Mouse (Mus musculus) C2C12 (cell line): ENCODE results near the gene Gls. TPM values are rescaled to one million over a fixed set of nuclear protein-coding genes. Genes with fewer than 3 reads are reported as not detected.

Experiments
- H3K27me3 ChIP-seq: one replicate; pipeline ENCODE4 v1.6.1; 2011; ENCODE audit not compliant: control insufficient read depth, insufficient read depth, insufficient read length
- H3K36me3 ChIP-seq: one replicate; pipeline ENCODE4 v1.6.1; 2011; ENCODE audit not compliant: control insufficient read depth, insufficient read depth
- H3K4me3 ChIP-seq: one replicate; pipeline ENCODE4 v1.5.1; 2011; ENCODE audit warnings: mild to moderate bottlenecking, control low read depth; ENCODE audit not compliant: poor library complexity, insufficient read depth, severe bottlenecking
- H3K79me2 ChIP-seq: one replicate; pipeline ENCODE4 v1.6.1; 2011; ENCODE audit not compliant: control insufficient read depth, insufficient read depth
- H3K79me3 ChIP-seq: one replicate; pipeline ENCODE4 v1.6.1; 2011; ENCODE audit warnings: low read depth, control low read depth
- H3ac ChIP-seq: one replicate; pipeline ENCODE3; 2011; ENCODE audit warnings: low read depth; ENCODE audit not compliant: control insufficient read depth, insufficient read length
- CEBPB ChIP-seq: IDR thresholded peaks from one replicate; pipeline ENCODE4 v1.6.1; 2011; ENCODE audit warnings: low read depth, mild to moderate bottlenecking, control low read depth, moderate library complexity
- CTCF ChIP-seq: IDR thresholded peaks from one replicate; pipeline ENCODE4 v1.5.1; 2011; ENCODE audit not compliant: control insufficient read depth, insufficient read depth, insufficient read length
- FOSL1 ChIP-seq: IDR thresholded peaks from one replicate; pipeline ENCODE4 v1.8.0; 2011; ENCODE audit warnings: mild to moderate bottlenecking, low read length; ENCODE audit not compliant: poor library complexity, insufficient read depth, severe bottlenecking
- MAX ChIP-seq: IDR thresholded peaks from one replicate; pipeline ENCODE4 v1.6.1; 2011; ENCODE audit warnings: mild to moderate bottlenecking, control low read depth
- MYOD1 ChIP-seq: IDR thresholded peaks from one replicate; pipeline ENCODE4 v1.6.1; 2011; ENCODE audit warnings: low read depth; ENCODE audit not compliant: control insufficient read depth, insufficient read length
- MYOG ChIP-seq: IDR thresholded peaks from one replicate; pipeline ENCODE4 v1.6.1; 2011; ENCODE audit not compliant: control insufficient read depth, insufficient read length; ENCODE audit errors: extremely low read depth
- USF1 ChIP-seq: IDR thresholded peaks from one replicate; pipeline ENCODE4 v1.6.1; 2011; ENCODE audit warnings: low read depth, mild to moderate bottlenecking, control low read depth, moderate library complexity
- polyA plus RNA-seq: library from polyadenylated mRNA; unstranded; fragments of >200 nt; fragmentation: generic; extraction: Trizol; gene quantifications from one replicate; pipeline ENCODE4 v1.2.1, GENCODE M21; 2012; ENCODE audit warnings: missing spikeins

The Gls gene
- polyA plus RNA-seq, 1 experiment, result 22.0 TPM

DNA sequence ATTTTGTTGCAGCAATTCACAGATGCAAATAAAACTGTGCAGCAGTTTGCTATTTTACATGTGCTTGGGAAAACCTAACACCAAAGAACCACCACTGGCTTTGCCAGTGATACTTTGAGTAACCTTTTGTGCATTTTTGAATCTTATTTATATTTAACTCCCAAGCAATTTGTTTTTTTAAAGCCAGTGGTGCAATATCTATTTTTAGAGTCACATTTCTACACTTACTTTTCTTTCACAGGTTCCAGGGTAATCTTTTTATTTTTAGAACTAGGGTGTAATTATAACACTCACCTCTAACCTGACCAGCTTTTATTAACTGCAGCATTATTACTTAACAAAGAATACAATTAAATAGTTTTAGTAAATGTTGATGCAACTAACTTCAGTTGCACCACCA, 51.0 kb downstream of the Gls start:
- no peak overlapping the region for H3K4me3 ChIP-seq
- no peaks in the 10 kb centered on the region for H3K79me3 ChIP-seq
- no peaks in the 10 kb centered on the region for H3K27me3 ChIP-seq
- H3K79me2 ChIP-seq, result no peaks in the 10 kb centered on the region
- no peak for TF ChIP-seq FOSL1
- no peak for TF ChIP-seq MAX
- no peak for TF ChIP-seq MYOD1
- TF ChIP-seq MYOG, result no peak
- TF ChIP-seq CEBPB, result no peak
- no peak for TF ChIP-seq USF1
- TF ChIP-seq CTCF, result no peak
- peaks cover 37% of the 10 kb centered on the region for H3K36me3 ChIP-seq
- no peak overlapping the region for H3ac ChIP-seq

DNA sequence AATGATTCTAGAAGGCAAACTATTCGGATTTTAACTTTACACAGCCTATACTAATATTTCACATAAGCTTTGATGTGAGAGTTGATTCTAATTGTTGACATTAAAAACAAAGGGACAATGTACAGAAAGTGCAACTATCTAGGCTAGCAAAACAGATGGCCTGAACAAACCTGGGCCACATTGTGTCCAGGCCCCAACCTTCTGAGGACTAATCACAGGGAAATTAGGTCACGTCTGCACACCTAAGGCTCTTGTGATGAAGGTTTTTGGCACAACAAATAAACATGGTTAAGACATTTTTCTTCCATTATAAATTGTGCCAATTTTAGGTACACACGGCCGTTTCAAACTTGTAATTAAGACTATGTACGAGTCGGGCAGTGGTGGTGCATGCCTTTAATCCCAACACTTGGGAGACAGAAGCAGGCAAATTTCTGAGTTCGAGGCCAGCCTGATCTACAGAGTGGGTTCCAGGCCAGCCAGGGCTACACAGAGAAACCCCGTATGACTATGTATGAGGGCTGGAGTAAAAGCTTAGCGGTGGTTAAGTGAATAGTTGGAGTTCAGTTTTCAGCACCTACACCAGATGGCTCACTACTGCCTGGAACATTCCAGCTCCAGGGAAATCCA, 53.0 kb downstream of the Gls start:
- Histone ChIP-seq H3ac (no peak overlapping the region), H3K79me3 (no peaks in the 10 kb centered on the region), H3K79me2 (no peaks in the 10 kb centered on the region), H3K4me3 (no peak overlapping the region), H3K27me3 (no peaks in the 10 kb centered on the region), H3K36me3 (peaks cover 20% of the 10 kb centered on the region)
- TF ChIP-seq CEBPB, result no peak
- TF ChIP-seq USF1, result no peak
- TF ChIP-seq MAX, result no peak
- no peak for TF ChIP-seq FOSL1
- no peak for TF ChIP-seq MYOG
- no peak for TF ChIP-seq MYOD1
- TF ChIP-seq CTCF, result no peak

DNA sequence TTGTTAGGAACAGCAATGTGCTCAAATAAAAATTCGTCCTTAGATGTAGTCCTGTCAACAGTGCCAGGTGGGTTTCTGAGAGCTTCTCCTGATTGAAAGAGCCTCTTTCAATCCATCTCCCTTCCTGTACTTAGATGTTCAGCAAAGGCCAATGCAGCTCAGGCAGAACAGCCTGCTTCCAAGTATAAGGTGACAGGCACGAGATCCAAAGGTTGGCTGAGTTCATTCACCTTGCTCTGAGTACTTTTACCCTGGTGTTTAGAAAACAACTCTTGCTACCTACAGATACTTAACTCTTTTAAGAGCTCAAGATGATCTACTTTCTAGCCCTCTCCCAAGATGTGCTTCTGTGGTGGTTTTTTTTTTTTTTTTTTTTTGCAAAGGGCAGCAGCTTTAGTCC, 56.0 kb downstream of the Gls start:
- H3K36me3 ChIP-seq, result no peaks in the 10 kb centered on the region
- no peak overlapping the region for H3ac ChIP-seq
- H3K4me3 ChIP-seq, result no peak overlapping the region
- H3K27me3 ChIP-seq, result no peaks in the 10 kb centered on the region
- no peaks in the 10 kb centered on the region for H3K79me2 ChIP-seq
- H3K79me3 ChIP-seq, result no peaks in the 10 kb centered on the region
- TF ChIP-seq CTCF (no peak), FOSL1 (no peak), MAX (no peak), CEBPB (no peak), MYOD1 (no peak), MYOG (no peak), USF1 (no peak)

DNA sequence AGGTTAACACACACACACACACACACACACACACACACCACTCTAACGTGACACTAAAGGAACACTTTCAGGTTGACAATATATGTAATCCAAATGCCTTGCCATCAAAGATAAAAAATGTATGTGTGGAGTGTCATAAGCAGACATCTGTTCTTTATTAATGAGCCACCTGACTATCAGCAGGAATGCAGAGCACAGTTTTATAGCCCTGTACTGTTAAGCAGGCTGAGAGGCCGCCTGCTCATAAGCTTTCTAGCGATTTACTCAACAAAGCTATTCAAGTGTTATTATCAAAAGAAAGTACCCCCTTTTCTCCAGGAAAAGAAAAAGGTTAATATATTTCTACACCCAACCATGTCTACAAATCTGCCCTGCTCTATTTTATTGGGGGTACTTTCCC, 57.0 kb downstream of the Gls start:
- Histone ChIP-seq H3K36me3 (no peaks in the 10 kb centered on the region), H3K27me3 (no peaks in the 10 kb centered on the region), H3K79me3 (no peaks in the 10 kb centered on the region), H3ac (no peak overlapping the region), H3K79me2 (no peaks in the 10 kb centered on the region), H3K4me3 (no peak overlapping the region)
- no peak for TF ChIP-seq MAX
- no peak for TF ChIP-seq USF1
- TF ChIP-seq CTCF, result no peak
- TF ChIP-seq CEBPB, result no peak
- TF ChIP-seq MYOD1, result no peak
- no peak for TF ChIP-seq FOSL1
- no peak for TF ChIP-seq MYOG

DNA sequence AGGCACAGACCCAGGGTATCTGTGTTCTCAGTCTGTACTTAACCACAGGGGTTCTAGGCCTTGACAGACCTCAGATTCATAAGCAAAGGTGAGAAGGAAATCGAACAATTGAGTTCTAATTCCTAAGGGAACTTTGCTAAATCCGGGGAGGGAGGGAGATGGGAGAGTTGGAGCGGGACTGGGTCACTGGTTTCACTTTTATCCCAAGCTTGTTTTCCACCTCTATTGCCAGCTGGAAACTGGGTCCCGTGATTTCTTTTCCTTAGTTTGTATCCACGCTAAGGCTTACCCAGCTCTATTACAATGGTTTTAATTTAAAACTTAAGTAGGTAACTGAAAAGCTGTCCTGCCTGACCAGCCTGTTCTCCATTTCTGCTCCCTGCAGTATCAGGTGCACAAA, 57.7 kb downstream of the Gls start:
- Histone ChIP-seq H3K27me3 (no peaks in the 10 kb centered on the region), H3K36me3 (no peaks in the 10 kb centered on the region), H3ac (no peak overlapping the region), H3K79me2 (no peaks in the 10 kb centered on the region), H3K79me3 (no peaks in the 10 kb centered on the region), H3K4me3 (no peak overlapping the region)
- no peak for TF ChIP-seq CTCF
- no peak for TF ChIP-seq USF1
- TF ChIP-seq FOSL1, result no peak

DNA sequence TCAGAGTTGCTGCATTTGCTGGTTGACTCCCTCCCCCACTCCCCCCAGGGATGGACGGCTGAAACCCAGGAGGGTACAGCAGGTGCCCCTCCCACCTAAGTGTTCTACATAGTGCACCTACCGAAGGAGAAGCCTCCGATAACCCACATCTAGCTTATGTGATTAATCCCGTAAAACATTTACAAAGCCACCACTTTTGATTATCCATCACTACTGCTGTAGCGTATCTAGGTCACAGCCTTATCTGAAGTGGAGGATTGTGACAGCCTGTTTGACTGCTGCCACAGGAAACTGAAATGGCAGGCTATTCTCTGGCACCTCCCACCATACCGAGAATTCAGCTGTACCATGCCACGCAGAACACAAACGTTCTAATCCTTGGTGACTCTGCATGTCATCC, 61.8 kb downstream of the Gls start:
- no peaks in the 10 kb centered on the region for H3K79me2 ChIP-seq
- no peaks in the 10 kb centered on the region for H3K79me3 ChIP-seq
- H3ac ChIP-seq, result no peak overlapping the region
- peaks cover 2% of the 10 kb centered on the region for H3K36me3 ChIP-seq
- H3K4me3 ChIP-seq, result no peak overlapping the region
- TF ChIP-seq FOSL1, result no peak
- H3K27me3 ChIP-seq, result no peaks in the 10 kb centered on the region
